Mouse (Mus musculus) testis, adult 2 months (tissue): ENCODE results near the gene Bcap31.

ENCODE experiments used
- CTCF ChIP-seq: fragments of 200-500 bp; IDR thresholded peaks from 2 replicates; pipeline ENCODE4 v1.5.1; 2012; ENCODE audit warnings: low read depth, mild to moderate bottlenecking, inconsistent platforms, low read length, moderate library complexity; ENCODE audit not compliant: control insufficient read depth, insufficient read depth, insufficient replicate concordance
- POLR2A ChIP-seq: fragments of 200-500 bp; IDR thresholded peaks from 2 replicates; pipeline ENCODE4 v1.6.1; 2012; ENCODE audit warnings: low read depth, mild to moderate bottlenecking, inconsistent platforms, low read length, moderate library complexity; ENCODE audit not compliant: control insufficient read depth

- TF ChIP-seq CTCF (no peak), POLR2A (no peak)
Observed at GRCm38 (mm10) chrX:73756334-73757140, 40.6 kb upstream of the Bcap31 start, which contains the start of gene Plxnb3.
